Mouse (Mus musculus) bone marrow macrophage, adult 2 months (primary cell): ENCODE results near the gene Catsperz.

Experiments
- CTCF ChIP-seq: IDR thresholded peaks from 2 replicates; pipeline ENCODE4 v1.5.1; 2012; ENCODE audit warnings: low read depth, mild to moderate bottlenecking, low read length, moderate library complexity
- POLR2A ChIP-seq: IDR thresholded peaks from 2 replicates; pipeline ENCODE4 v1.6.1; 2012; ENCODE audit warnings: mild to moderate bottlenecking, low read depth, low read length, borderline replicate concordance

DNA sequence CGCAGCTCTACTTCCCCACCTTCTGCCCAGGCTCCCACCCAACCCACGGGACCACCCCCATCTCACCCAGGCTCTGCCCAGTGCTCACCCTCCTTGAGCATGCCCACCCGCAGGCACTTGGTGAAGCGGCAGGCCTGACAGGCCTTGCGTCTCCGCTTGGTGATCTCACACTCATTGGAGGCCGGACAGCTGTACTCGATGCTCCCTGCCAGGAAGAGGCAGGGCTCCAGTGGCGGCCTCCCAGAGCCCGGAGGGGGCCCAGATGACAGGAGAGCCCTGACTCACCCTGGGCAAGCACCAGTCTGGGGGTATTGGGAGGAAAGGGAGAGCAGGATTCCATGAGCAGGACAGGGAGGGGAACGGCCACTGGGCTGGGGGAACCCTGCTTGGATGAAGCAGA lies 11.2 kb downstream of the Catsperz start:
- TF ChIP-seq CTCF (no peak), POLR2A (no peak)
